Mouse (Mus musculus) intestine, embryonic 16.5 days (tissue): ENCODE data around the gene Mgrn1. TPM values are rescaled to one million over a fixed set of nuclear protein-coding genes. Genes with fewer than 3 reads are reported as not detected.
A peak's percentile ranks its signal among the peaks of the same experiment; 100 is the strongest.

Experiments
- ATAC-seq: fragments of 200-750 bp; cut with Nextera tagmentation; 2 replicates; pipeline ENCODE4 v1.8.0; 2017; ENCODE audit warnings: moderate TSS enrichment, moderate library complexity
- H3K27ac ChIP-seq: fragments of 300-500 bp; sonication (generic); 2 replicates; pipeline ENCODE4 v1.5.1; 2014; ENCODE audit warnings: mild to moderate bottlenecking, low read length
- H3K27me3 ChIP-seq: fragments of 300-500 bp; sonication (generic); replicated peaks from 2 replicates; pipeline ENCODE4 v1.6.1; 2014; ENCODE audit warnings: low read length, control low read depth, mixed read lengths; ENCODE audit not compliant: control insufficient read depth, insufficient read depth
- H3K36me3 ChIP-seq: fragments of 300-500 bp; sonication (generic); 2 replicates; pipeline ENCODE4 v1.6.1; 2014; ENCODE audit warnings: low read length, control low read depth; ENCODE audit not compliant: control insufficient read depth, insufficient read depth
- H3K4me1 ChIP-seq: fragments of 300-500 bp; sonication (generic); 2 replicates; pipeline ENCODE4 v1.6.1; 2014; ENCODE audit warnings: low read length, control low read depth, mixed read lengths; ENCODE audit not compliant: control insufficient read depth, insufficient read depth
- H3K4me2 ChIP-seq: fragments of 300-500 bp; sonication (generic); 2 replicates; pipeline ENCODE4 v1.6.1; 2014; ENCODE audit warnings: low read depth, low read length, control low read depth
- H3K4me3 ChIP-seq: fragments of 300-500 bp; sonication (generic); 2 replicates; pipeline ENCODE4 v1.5.1; 2014; ENCODE audit warnings: mild to moderate bottlenecking, low read length
- H3K9ac ChIP-seq: fragments of 300-500 bp; sonication (generic); 2 replicates; pipeline ENCODE4 v1.6.1; 2014; ENCODE audit warnings: low read depth, low read length
- H3K9me3 ChIP-seq: fragments of 300-500 bp; sonication (generic); 2 replicates; pipeline ENCODE4 v1.6.1; 2016; ENCODE audit warnings: low read length, control low read depth; ENCODE audit not compliant: control insufficient read depth
- WGBS: fragments of 180-500 bp; shearing (Covaris S2); extraction: QIAGEN DNeasy Blood & Tissue Kit; methylation state at CpG from one replicate; pipeline ENCODE4 v1.1.7; 2014; 5-methylcytosine and 5-hydroxymethylcytosine counted together
- polyA plus RNA-seq: library from polyadenylated mRNA; unstranded; fragments of >200 nt; fragmentation: Nextera tagmentation; extraction: Ambion mirVana; gene quantifications from 2 replicates; pipeline ENCODE4 v1.2.1, GENCODE M21; 2015

The Mgrn1 gene
- polyA plus RNA-seq, 1 experiment from 2014 or later, result 82.7 TPM

GRCm38 (mm10) chr16:4890201-4890709 lies 4.2 kb downstream of the Mgrn1 start:
- no peaks in the 10 kb centered on the region for H3K27me3 ChIP-seq
- ATAC-seq, result no peak
- peaks cover 18% of the 10 kb centered on the region for H3K4me1 ChIP-seq
- 40% methylated on average over 4 of the region's 4 CpGs for WGBS
- H3K4me3 ChIP-seq, result no peak overlapping the region
- no peak overlapping the region for H3K4me2 ChIP-seq
- no peaks in the 10 kb centered on the region for H3K9me3 ChIP-seq
- H3K9ac ChIP-seq, result no peak overlapping the region
- no peaks in the 10 kb centered on the region for H3K36me3 ChIP-seq
- no peak overlapping the region for H3K27ac ChIP-seq

- no peak overlapping the region for H3K4me3 ChIP-seq
- H3K27ac ChIP-seq, result no peak overlapping the region
- H3K9ac ChIP-seq, result no peak overlapping the region
- WGBS, result 83% methylated on average over 6 of the region's 6 CpGs
- H3K4me2 ChIP-seq, result no peak overlapping the region
- no peak for ATAC-seq
- no peaks in the 10 kb centered on the region for H3K36me3 ChIP-seq
- peaks cover 25% of the 10 kb centered on the region for H3K4me1 ChIP-seq
- H3K27me3 ChIP-seq, result no peaks in the 10 kb centered on the region
- H3K9me3 ChIP-seq, result no peaks in the 10 kb centered on the region
These were observed 6.1 kb downstream of the Mgrn1 start for GRCm38 (mm10) chr16:4892171-4892570.

GRCm38 (mm10) chr16:4894201-4894908 lies 8.3 kb downstream of the Mgrn1 start:
- Histone ChIP-seq H3K9me3 (no peaks in the 10 kb centered on the region), H3K4me2 (no peak overlapping the region), H3K4me3 (no peak overlapping the region), H3K27ac (no peak overlapping the region), H3K36me3 (no peaks in the 10 kb centered on the region), H3K9ac (no peak overlapping the region), H3K27me3 (no peaks in the 10 kb centered on the region), H3K4me1 (peaks cover 21% of the 10 kb centered on the region)
- WGBS, result 87% methylated on average over 7 of the region's 7 CpGs
- ATAC-seq, result no peak

- no peaks in the 10 kb centered on the region for H3K27me3 ChIP-seq
- peaks cover 21% of the 10 kb centered on the region for H3K4me1 ChIP-seq
- no peak overlapping the region for H3K4me3 ChIP-seq
- no peaks in the 10 kb centered on the region for H3K9me3 ChIP-seq
- no peak overlapping the region for H3K4me2 ChIP-seq
- no peaks in the 10 kb centered on the region for H3K36me3 ChIP-seq
- 67% methylated on average over 5 of the region's 5 CpGs for WGBS
- ATAC-seq, result peak; percentile 92
- H3K27ac ChIP-seq, result peak overlapping the region; percentile 52
- H3K9ac ChIP-seq, result no peak overlapping the region
These were observed 10.4 kb downstream of the Mgrn1 start for GRCm38 (mm10) chr16:4896249-4897027.

GRCm38 (mm10) chr16:4897146-4897730 lies 11.2 kb downstream of the Mgrn1 start:
- Histone ChIP-seq H3K27ac (peak overlapping the region; percentile 39; the same call in 1 of the 2 replicates), H3K27me3 (no peaks in the 10 kb centered on the region), H3K4me1 (peaks cover 21% of the 10 kb centered on the region), H3K4me2 (no peak overlapping the region), H3K36me3 (no peaks in the 10 kb centered on the region), H3K9me3 (no peaks in the 10 kb centered on the region), H3K4me3 (no peak overlapping the region), H3K9ac (no peak overlapping the region)
- WGBS, result 65% methylated on average over 7 of the region's 7 CpGs
- ATAC-seq, result peak; percentile 36; the same call in 1 of the 2 replicates

GRCm38 (mm10) chr16:4898881-4899280 lies 12.8 kb downstream of the Mgrn1 start:
- no peaks in the 10 kb centered on the region for H3K27me3 ChIP-seq
- no peak for ATAC-seq
- H3K4me1 ChIP-seq, result peaks cover 28% of the 10 kb centered on the region
- H3K4me2 ChIP-seq, result no peak overlapping the region
- H3K27ac ChIP-seq, result no peak overlapping the region
- 84% methylated on average over 6 of the region's 6 CpGs for WGBS
- no peak overlapping the region for H3K4me3 ChIP-seq
- no peaks in the 10 kb centered on the region for H3K9me3 ChIP-seq
- H3K36me3 ChIP-seq, result no peaks in the 10 kb centered on the region
- H3K9ac ChIP-seq, result no peak overlapping the region

GRCm38 (mm10) chr16:4899711-4900110 lies 13.7 kb downstream of the Mgrn1 start:
- peaks cover 30% of the 10 kb centered on the region for H3K4me1 ChIP-seq
- H3K9ac ChIP-seq, result no peak overlapping the region
- H3K27ac ChIP-seq, result no peak overlapping the region
- H3K4me2 ChIP-seq, result no peak overlapping the region
- no peaks in the 10 kb centered on the region for H3K9me3 ChIP-seq
- H3K4me3 ChIP-seq, result no peak overlapping the region
- no peak for ATAC-seq
- no peaks in the 10 kb centered on the region for H3K27me3 ChIP-seq
- 57% methylated on average over 2 of the region's 2 CpGs for WGBS
- no peaks in the 10 kb centered on the region for H3K36me3 ChIP-seq

- no peak for ATAC-seq
- H3K4me1 ChIP-seq, result peaks cover 32% of the 10 kb centered on the region
- no peak overlapping the region for H3K27ac ChIP-seq
- H3K9me3 ChIP-seq, result no peaks in the 10 kb centered on the region
- H3K4me2 ChIP-seq, result no peak overlapping the region
- 64% methylated on average over 7 of the region's 7 CpGs for WGBS
- no peaks in the 10 kb centered on the region for H3K36me3 ChIP-seq
- no peak overlapping the region for H3K4me3 ChIP-seq
- no peak overlapping the region for H3K9ac ChIP-seq
- H3K27me3 ChIP-seq, result no peaks in the 10 kb centered on the region
These were observed 15.1 kb downstream of the Mgrn1 start for GRCm38 (mm10) chr16:4901167-4901566.

GRCm38 (mm10) chr16:4902390-4902789 lies 16.3 kb downstream of the Mgrn1 start:
- no peaks in the 10 kb centered on the region for H3K9me3 ChIP-seq
- no peak overlapping the region for H3K4me3 ChIP-seq
- H3K27ac ChIP-seq, result no peak overlapping the region
- H3K36me3 ChIP-seq, result 0 out of 2 replicates have a peak, but pooled peaks cover 3% of the 10 kb centered on the region
- WGBS, result 81% methylated on average over 2 of the region's 2 CpGs
- H3K4me2 ChIP-seq, result no peak overlapping the region
- H3K27me3 ChIP-seq, result no peaks in the 10 kb centered on the region
- ATAC-seq, result no peak
- no peak overlapping the region for H3K9ac ChIP-seq
- peaks cover 27% of the 10 kb centered on the region for H3K4me1 ChIP-seq
